Mouse (Mus musculus) forebrain, embryonic 10.5 days (tissue): ENCODE results near the gene Gm32742. TPM values are rescaled to one million over a fixed set of nuclear protein-coding genes. Genes with fewer than 3 reads are reported as not detected.

Source experiments
- DNase-seq: peaks from one replicate; pipeline ENCODE4 v3.0.0-alpha.2; 2017; ENCODE audit warnings: low spot score; ENCODE audit errors: extremely low spot score
- H3K27ac ChIP-seq: fragments of 300-500 bp; sonication (generic); 2 replicates; pipeline ENCODE4 v1.5.1; 2016; ENCODE audit warnings: mild to moderate bottlenecking
- H3K27me3 ChIP-seq: fragments of 300-500 bp; sonication (generic); 2 replicates; pipeline ENCODE4 v1.6.1; 2016; ENCODE audit warnings: mild to moderate bottlenecking; ENCODE audit not compliant: poor library complexity, severe bottlenecking
- H3K36me3 ChIP-seq: fragments of 300-500 bp; sonication (generic); replicated peaks from 2 replicates; pipeline ENCODE4 v1.6.1; 2016; ENCODE audit warnings: mild to moderate bottlenecking, moderate library complexity
- H3K4me1 ChIP-seq: fragments of 300-500 bp; sonication (generic); 2 replicates; pipeline ENCODE4 v1.6.1; 2016
- H3K4me3 ChIP-seq: fragments of 300-500 bp; sonication (generic); 2 replicates; pipeline ENCODE4 v1.5.1; 2016; ENCODE audit warnings: mild to moderate bottlenecking, moderate library complexity
- H3K9me3 ChIP-seq: fragments of 300-500 bp; sonication (generic); 2 replicates; pipeline ENCODE4 v1.6.1; 2016; ENCODE audit warnings: mild to moderate bottlenecking, moderate library complexity
- WGBS: fragments of 180-500 bp; shearing (Covaris S2); methylation state at CpG from one replicate; pipeline ENCODE4 v1.1.7; 2016; 5-methylcytosine and 5-hydroxymethylcytosine counted together
- microRNA counts: library from miRNA; unstranded; fragments of <30 nt; microRNA quantifications from one replicate; lab custom pipeline; 2017
- microRNA-seq: library from miRNA; unstranded; fragments of <30 nt; microRNA quantifications from one replicate; pipeline ENCODE4, GENCODE M21; 2017
- polyA plus RNA-seq: library from polyadenylated mRNA; unstranded; fragments of >200 nt; fragmentation: Nextera tagmentation; extraction: Ambion mirVana; gene quantifications from 2 replicates; pipeline ENCODE4 v1.2.1, GENCODE M21; 2016

Gene Gm32742
- polyA plus RNA-seq, 1 experiment from 2014 or later = not detected

GRCm38 (mm10) chr9:51081614-51082013, 83.7 kb downstream of the Gm32742 start:
- Histone ChIP-seq H3K27me3 (no peaks in the 10 kb centered on the region; the same call in none of the 2 replicates), H3K4me1 (peaks cover 9% of the 10 kb centered on the region), H3K27ac (no peak overlapping the region), H3K36me3 (no peaks in the 10 kb centered on the region), H3K4me3 (no peak overlapping the region), H3K9me3 (no peaks in the 10 kb centered on the region)
- 86% methylated on average over 5 of the region's 5 CpGs for WGBS
- no peak for DNase-seq

MicroRNAs within 50 kb of the gene (microRNA counts, 519-probe panel; counts per million panel counts)
- microRNA mmu-miR-34b-3p (lab: Ali Mortazavi, UCI) (341 counts per million, percentile 65 among the panel's probes with 10 or more counts), microRNA mmu-miR-34b-5p (lab: Ali Mortazavi, UCI) (341 counts per million, percentile 65 among the panel's probes with 10 or more counts), microRNA mmu-miR-34c (lab: Ali Mortazavi, UCI) (341 counts per million, percentile 65 among the panel's probes with 10 or more counts)

Small RNA genes lying within 50 kb of the gene (microRNA-seq; reads per million reads assigned to microRNA genes)
- gene Mir34b = 51.8 reads per million, percentile 42 among the genes with 10 or more reads in this experiment
- gene Mir34c = 1,371 reads per million, percentile 76 among the genes with 10 or more reads in this experiment

Other genes with a start within 250 kb of the Gm32742 start
- gene Sik2, start 156.4 kb downstream of the Gm32742 start, polyA plus RNA-seq = 18.2 and 19.2 TPM in 2 replicates
- not detected in 2 replicates for gene Btg4, start 104.6 kb downstream of the Gm32742 start, polyA plus RNA-seq
- 1.4 and 2.0 TPM in 2 replicates for gene Layn, start 88.4 kb downstream of the Gm32742 start, polyA plus RNA-seq
- not detected in 2 replicates for gene 4833427G06Rik, start 63.4 kb downstream of the Gm32742 start, polyA plus RNA-seq
- not detected in 2 replicates for gene Pou2af1, start 48.2 kb upstream of the Gm32742 start, polyA plus RNA-seq
- 1.6 and 1.8 TPM in 2 replicates for gene Colca2, start 113.1 kb upstream of the Gm32742 start, polyA plus RNA-seq
- not detected in 2 replicates for gene 1810046K07Rik, start 163.4 kb upstream of the Gm32742 start, polyA plus RNA-seq